Mouse (Mus musculus): ENCODE results near the gene Palld.

GRCm38 (mm10) chr8:61686340-61686739 is 216.2 kb downstream of the Palld start:
- TF ChIP-seq GATA1 (IDR thresholded peaks at IDR 0.05; ENCODE audit: borderline replicate concordance, low read length) (no peak), FLI1 (IDR thresholded peaks at IDR 0.05; ENCODE audit: low read length) (no peak)
